ENCODE assay signal across 24 mouse cellular contexts in genomic region chr1:45861162-45861561, GRCm38 (mm10). TPM values are rescaled to one million over a fixed set of nuclear protein-coding genes. Genes with fewer than 3 reads are reported as not detected.
"Had no signal": no experiment of that assay in that cellular context is flagged by ENCODE, and none has a peak within 500 bp of the region (broad histone marks: within the 10 kb centered on the region; RNA-seq: fewer than 3 reads in every experiment).

No protein-coding gene starts in this region.

- DNase-seq: kidney, adult 18-20 months; kidney, adult 9 months; kidney, postnatal 14 days; layer of hippocampus, adult 9-11 months; lung, embryonic 14.5 days; retina, postnatal 1 day; right cerebral cortex, postnatal 25 days; spleen, adult 18-20 months; thymus, postnatal 25 days had no signal

- H3K27me3 ChIP-seq: megakaryocyte, embryonic 14.5 days; midbrain, embryonic 13.5 days; neural tube, embryonic 13.5 days; stomach, embryonic 15.5 days had no signal

- ATAC-seq: midbrain, embryonic 13.5 days; midbrain, embryonic 16.5 days had no signal

- H3K27ac ChIP-seq: layer of hippocampus, adult 2 months; midbrain, embryonic 10.5 days; midbrain, embryonic 13.5 days; neural tube, embryonic 13.5 days had no signal

- H3K9ac ChIP-seq: lung, embryonic 14.5 days; midbrain, embryonic 13.5 days; neural tube, embryonic 13.5 days; stomach, embryonic 15.5 days had no signal

- H3K36me3 ChIP-seq: midbrain, embryonic 10.5 days; midbrain, embryonic 13.5 days; neural tube, embryonic 13.5 days; stomach, embryonic 15.5 days had no signal

- H3K4me3 ChIP-seq: layer of hippocampus, adult 2 months; megakaryocyte, embryonic 14.5 days; midbrain, embryonic 10.5 days; midbrain, embryonic 13.5 days; myocyte; neural tube, embryonic 13.5 days; stomach, embryonic 15.5 days had no signal

- H3K9me3 ChIP-seq: midbrain, embryonic 10.5 days; midbrain, embryonic 13.5 days; neural tube, embryonic 13.5 days; stomach, embryonic 15.5 days had no signal

- H3K4me1 ChIP-seq: midbrain, embryonic 10.5 days; midbrain, embryonic 13.5 days; neural tube, embryonic 13.5 days had no signal

- H3K4me2 ChIP-seq: lung, embryonic 14.5 days; midbrain, embryonic 13.5 days; neural tube, embryonic 13.5 days; stomach, embryonic 15.5 days had no signal

RNA-seq across cellular contexts. Expression of gene Gm5269, which starts 28.9 kb away (rescaled TPM):
- polyA plus RNA-seq: kidney, embryonic 16.5 days; large intestine, adult 2 months; limb, embryonic 11.5 days; limb, embryonic 14.5 days; liver, adult 2 months; lung, embryonic 14.5 days; lung, postnatal 0 days; midbrain, embryonic 10.5 days; midbrain, embryonic 13.5 days; midbrain, embryonic 16.5 days; myocyte; neural tube, embryonic 13.5 days; stomach, embryonic 15.5 days; thymus, postnatal 0 days had no signal
